Mouse (Mus musculus): ENCODE measurements around the gene Selenop. TPM values are rescaled to one million over a fixed set of nuclear protein-coding genes. Genes with fewer than 3 reads are reported as not detected.

Gene Selenop
- polyA plus RNA-seq, 1 experiment from 2014 or later, result 147 TPM

DNA sequence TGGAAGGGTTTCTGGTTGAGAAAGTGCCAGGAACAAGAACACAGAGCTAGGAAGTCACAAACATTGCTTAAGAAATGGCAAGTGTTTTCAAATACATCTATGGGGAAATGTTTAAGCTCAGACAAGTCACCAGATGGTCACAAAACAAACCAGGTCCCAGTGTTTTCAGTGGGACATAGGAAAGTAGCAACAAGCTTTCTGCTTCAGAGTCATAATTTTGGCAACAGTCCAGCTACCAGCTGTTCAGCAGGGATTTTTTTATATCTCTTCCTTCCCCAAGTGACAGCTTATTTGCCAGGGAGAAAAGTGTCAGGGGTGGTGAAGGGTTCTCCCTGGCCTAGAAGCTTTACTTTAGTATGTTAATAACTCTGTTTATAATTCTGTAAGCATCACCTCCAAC lies 44.6 kb downstream of the Selenop start:
- ATAC-seq (replicated peaks; ENCODE audit: low FRiP score), result no peak
- Histone ChIP-seq H3K4me2 (no peak overlapping the region), H3K9ac (no peak overlapping the region), H3K27me3 (no peaks in the 10 kb centered on the region), H3K27ac (no peak overlapping the region), H3K4me3 (replicated peaks) (no peak overlapping the region), H3K36me3 (no peaks in the 10 kb centered on the region), H3K9me3 (replicated peaks) (no peaks in the 10 kb centered on the region), H3K4me1 (no peaks in the 10 kb centered on the region)

GRCm38 (mm10) chr15:3316617-3317016 lies 48.3 kb downstream of the Selenop start:
- H3K4me2 ChIP-seq, result no peak overlapping the region
- H3K4me1 ChIP-seq, result no peaks in the 10 kb centered on the region
- no peak overlapping the region for H3K9ac ChIP-seq
- no peaks in the 10 kb centered on the region for H3K27me3 ChIP-seq
- no peak overlapping the region for H3K27ac ChIP-seq
- no peak for ATAC-seq (replicated peaks; ENCODE audit: low FRiP score)
- no peaks in the 10 kb centered on the region for H3K9me3 ChIP-seq (replicated peaks)
- H3K36me3 ChIP-seq, result peaks cover 10% of the 10 kb centered on the region
- WGBS, result 77% methylated on average over 2 of the region's 2 CpGs
- H3K4me3 ChIP-seq (replicated peaks), result no peak overlapping the region

- Histone ChIP-seq H3K4me2 (no peak overlapping the region), H3K9ac (no peak overlapping the region), H3K36me3 (peaks cover 10% of the 10 kb centered on the region), H3K9me3 (replicated peaks) (no peaks in the 10 kb centered on the region), H3K4me3 (replicated peaks) (no peak overlapping the region), H3K4me1 (no peaks in the 10 kb centered on the region), H3K27ac (no peak overlapping the region), H3K27me3 (no peaks in the 10 kb centered on the region)
- no peak for ATAC-seq (replicated peaks; ENCODE audit: low FRiP score)
- 91% methylated on average over 9 of the region's 9 CpGs for WGBS
Measured at GRCm38 (mm10) chr15:3319929-3320328, 51.6 kb downstream of the Selenop start.

GRCm38 (mm10) chr15:3323041-3323440 lies 54.7 kb downstream of the Selenop start:
- Histone ChIP-seq H3K4me2 (no peak overlapping the region), H3K9ac (no peak overlapping the region), H3K4me1 (no peaks in the 10 kb centered on the region), H3K4me3 (replicated peaks) (no peak overlapping the region), H3K27me3 (no peaks in the 10 kb centered on the region), H3K27ac (no peak overlapping the region), H3K36me3 (peaks cover 10% of the 10 kb centered on the region), H3K9me3 (replicated peaks) (no peaks in the 10 kb centered on the region)
- ATAC-seq (replicated peaks; ENCODE audit: low FRiP score), result no peak

Other genes starting within 250 kb of the Selenop start
- 0.37 TPM in 1 of 2 replicates, not detected in the other for gene Ccdc152, start 35.0 kb downstream of the Selenop start, polyA plus RNA-seq (2015; fragmentation: Nextera tagmentation; extraction: Ambion mirVana)